Mouse (Mus musculus) brain, adult 2 months (tissue): ENCODE data around the gene Olfr107.

Source experiments
- DNase-seq: peaks from one replicate; pipeline ENCODE4 v3.0.0; 2011; ENCODE audit warnings: low read depth, low spot score

Gene Olfr107

GRCm38 (mm10) chr17:37398926-37399325 lies at the start of gene Olfr107:
Gene Olfr107, plus strand, starts transcription at chr17:37399226.
- no peak for DNase-seq

- DNase-seq = no peak
Measured at GRCm38 (mm10) chr17:37359282-37359681, 39.7 kb upstream of the Olfr107 start, which contains the start of gene Olfr104-ps. Gene Olfr104-ps, plus strand, starts transcription at chr17:37359582.

DNA sequence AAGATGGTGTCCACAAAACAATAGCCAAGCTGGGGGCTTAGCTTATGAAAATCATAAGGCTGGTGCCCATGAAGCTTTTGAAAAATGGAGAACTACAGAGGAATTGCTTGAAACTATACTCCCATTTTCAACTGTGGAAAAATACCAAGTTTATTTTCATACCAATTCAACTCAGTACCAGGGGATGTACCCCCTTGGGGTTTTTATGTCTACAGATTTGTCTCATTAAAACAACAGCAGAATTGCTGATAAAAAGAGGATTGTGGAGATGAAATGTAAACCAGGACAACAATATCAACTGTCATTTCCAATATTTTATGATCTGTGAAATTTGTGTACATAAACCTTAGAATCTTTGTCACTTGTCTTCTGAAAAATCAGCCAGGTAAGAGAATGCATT lies 20.3 kb upstream of the Olfr107 start, which contains the start of gene Olfr105-ps:
TSS of gene Olfr105-ps (plus strand) at position 301 of the 400 bp plus-strand sequence.
- no peak for DNase-seq

DNA sequence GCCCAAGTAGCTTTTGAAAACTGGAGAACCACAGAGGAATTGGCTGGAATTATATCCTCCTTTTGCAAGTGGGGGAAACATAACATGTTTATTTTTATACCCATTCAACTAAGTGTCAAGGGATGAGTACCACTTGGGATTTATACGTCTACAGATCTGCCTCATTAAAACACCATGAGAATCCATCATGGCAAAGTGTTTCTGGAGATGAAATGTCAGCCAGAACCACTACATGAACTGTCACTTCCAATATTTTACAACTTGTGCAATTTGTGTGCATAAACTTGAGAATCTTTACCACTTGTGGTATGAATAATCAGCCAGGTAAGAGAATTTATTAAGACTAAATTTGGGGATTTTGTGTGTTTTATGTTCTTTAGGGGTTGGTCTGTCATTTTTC lies 8.9 kb upstream of the Olfr107 start, which contains the start of gene Olfr106-ps:
TSS of gene Olfr106-ps (plus strand) at position 301 of the 400 bp plus-strand sequence.
- DNase-seq = no peak

- no peak for DNase-seq
Measured at GRCm38 (mm10) chr17:37413380-37413779, 14.4 kb downstream of the Olfr107 start.

DNA sequence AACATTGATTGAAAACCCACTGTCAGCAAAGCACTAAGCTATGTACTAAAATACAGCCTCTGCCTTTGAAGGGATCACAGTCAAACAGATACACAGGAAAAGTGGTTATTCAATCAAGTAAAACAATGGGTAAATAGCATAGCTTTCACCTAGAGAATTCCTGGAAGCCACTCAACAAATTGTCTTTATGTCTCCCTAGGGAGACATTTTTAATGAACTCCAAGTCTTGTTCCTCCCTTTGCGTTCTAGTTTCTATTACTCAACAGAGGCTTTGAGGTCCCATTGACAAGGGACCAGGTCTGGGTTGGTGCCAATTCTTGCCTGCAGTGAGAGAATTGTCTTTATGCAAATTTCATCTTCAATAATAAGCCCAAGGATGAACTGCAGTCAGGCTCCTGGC lies 46.2 kb downstream of the Olfr107 start, which contains the start of gene Olfr108:
TSS of gene Olfr108 (plus strand) at position 301 of the 400 bp plus-strand sequence.
- DNase-seq = no peak
